Mouse (Mus musculus): ENCODE measurements around the gene Dvl2.

Dvl2 gene

DNA sequence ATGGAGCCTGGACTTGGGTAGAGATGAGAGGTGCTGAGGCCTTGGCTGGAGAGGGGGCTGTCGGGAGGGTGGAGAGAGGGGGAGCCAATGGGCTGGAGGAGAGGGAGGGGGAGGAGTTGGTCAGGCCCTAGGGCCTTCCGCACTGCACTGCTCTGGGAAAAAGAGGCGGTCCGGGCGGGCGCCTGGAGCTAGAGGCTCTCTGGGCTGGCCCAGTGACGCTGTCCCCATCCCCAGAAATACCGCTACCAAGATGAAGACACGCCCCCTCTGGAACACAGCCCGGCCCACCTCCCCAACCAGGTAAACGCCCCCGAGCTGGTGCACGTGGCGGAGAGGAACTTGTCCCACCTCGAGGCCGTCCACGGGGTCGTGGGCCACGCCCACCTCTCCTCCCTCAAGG lies 26.3 kb downstream of the Dvl2 start:
- in situ Hi-C loops (cut with MboI, MseI), result no loop called here

DNA sequence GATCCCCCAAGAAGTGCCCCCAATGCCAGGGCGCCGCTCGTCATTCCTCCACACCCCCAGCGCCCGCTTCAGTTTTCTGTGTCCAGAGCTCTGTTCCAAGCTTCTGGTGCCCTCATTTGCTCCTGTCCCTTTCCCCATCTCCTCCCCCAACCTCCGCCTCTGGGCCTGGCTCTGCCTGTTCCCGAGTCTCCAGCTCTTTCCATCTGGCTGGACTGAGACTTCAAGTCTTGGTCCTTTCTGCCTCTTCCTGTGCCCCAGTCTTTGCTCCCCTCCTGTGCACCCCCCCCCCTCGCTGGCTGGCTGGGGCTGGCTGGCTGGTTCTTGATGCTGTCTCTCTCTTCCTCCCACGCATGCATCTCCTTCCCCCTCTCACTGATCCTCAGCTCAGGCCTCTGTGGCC lies 27.0 kb downstream of the Dvl2 start:
- in situ Hi-C loops (cut with MboI, MseI), result no loop called here

- in situ Hi-C loops (cut with MboI, MseI), result no loop called here
These were observed 28.2 kb downstream of the Dvl2 start for GRCm38 (mm10) chr11:70028401-70029129.

DNA sequence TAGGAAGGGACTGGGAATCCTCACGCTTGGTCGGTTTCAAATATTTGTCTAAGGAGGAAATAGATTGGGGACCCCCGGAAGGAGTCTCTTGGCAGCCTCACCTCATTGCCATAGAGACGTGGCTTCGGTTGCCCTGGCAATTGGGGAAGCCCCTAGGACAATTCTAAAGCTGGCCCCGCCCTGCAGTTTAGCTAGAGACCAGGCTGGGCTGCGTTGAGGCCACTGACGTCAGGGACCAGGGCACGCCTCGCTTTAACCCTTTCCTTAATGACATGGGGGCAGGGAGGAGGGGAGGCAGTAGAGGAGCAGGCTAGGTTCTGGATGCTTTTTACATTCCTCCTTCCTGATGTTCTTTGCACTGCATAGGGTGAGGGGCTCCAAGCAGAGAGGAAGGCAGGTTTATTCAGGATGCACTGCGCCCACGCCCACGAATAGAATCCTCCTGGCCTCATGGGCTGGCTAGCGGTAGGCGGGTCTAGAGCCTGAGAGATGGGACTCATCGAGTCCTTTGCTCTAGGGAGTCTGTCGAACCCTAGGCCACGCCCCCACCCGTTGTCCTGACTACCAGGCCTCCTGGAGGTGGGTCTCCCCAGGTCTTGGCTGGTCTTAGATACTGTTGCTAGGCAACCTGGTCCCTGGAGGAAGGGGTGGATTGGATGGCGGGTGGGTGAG lies 28.9 kb downstream of the Dvl2 start:
- in situ Hi-C loops (cut with MboI, MseI), result no loop called here

DNA sequence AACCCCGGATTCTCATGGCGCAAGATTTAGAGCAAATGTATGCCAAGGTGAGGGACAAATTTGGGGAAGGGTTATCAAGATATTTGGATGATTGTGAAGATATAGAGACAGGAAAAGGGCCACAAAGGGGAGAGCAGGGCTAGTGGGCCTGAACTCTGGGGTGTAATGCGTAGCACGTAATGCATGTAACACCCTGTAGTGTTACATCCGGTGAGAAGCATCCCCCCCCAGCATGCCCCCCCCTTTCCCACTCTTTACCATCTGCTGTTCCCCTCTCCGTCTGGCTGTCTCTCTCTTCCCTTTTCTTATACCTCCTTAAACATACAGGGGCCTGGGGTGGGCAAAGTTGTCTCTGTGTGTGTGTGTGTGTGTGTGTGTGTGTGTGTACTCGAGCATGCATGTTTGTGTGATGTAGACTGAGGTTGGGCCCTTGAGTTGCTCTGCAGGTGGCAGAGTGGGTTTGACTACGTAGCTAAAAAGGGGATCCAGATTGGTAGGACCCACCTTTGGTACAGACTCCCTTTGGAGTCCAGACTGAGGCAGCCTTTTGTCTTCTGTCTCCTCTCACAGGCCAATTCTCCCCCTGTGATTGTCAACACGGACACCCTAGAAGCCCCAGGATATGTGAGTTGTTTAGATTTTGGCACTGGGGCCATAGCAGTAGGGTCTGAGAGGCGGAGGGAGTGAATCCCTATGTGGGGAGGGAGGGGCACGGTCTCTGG lies 29.6 kb downstream of the Dvl2 start:
- in situ Hi-C loops (cut with MboI, MseI), result no loop called here

DNA sequence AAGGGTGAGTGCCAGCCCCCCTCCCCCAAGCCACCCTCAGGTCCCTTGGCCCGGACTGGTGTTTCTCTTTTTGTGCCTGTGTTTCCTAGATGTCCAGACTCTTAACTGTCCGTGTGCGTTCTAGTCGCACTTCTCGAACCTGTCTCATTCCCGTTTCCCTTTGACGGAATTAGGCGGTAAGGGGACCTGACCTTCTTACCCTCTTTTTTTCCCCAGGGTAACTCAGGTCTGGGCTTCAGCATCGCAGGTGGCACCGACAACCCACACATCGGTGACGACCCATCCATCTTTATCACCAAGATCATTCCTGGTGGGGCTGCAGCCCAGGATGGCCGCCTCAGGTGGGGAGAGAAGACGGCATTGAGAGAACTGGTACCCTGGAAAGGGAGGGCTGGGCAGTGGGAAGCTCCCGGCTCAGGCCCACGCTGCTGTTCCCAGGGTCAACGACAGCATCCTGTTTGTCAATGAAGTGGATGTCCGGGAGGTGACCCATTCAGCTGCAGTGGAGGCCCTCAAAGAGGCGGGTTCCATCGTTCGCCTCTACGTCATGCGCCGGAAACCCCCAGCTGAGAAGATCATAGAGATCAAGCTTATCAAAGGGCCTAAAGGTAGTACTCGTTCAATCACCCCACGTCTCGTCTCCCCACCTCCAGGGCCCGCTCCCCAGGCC lies 30.4 kb downstream of the Dvl2 start:
- in situ Hi-C loops (cut with MboI, MseI), result no loop called here

DNA sequence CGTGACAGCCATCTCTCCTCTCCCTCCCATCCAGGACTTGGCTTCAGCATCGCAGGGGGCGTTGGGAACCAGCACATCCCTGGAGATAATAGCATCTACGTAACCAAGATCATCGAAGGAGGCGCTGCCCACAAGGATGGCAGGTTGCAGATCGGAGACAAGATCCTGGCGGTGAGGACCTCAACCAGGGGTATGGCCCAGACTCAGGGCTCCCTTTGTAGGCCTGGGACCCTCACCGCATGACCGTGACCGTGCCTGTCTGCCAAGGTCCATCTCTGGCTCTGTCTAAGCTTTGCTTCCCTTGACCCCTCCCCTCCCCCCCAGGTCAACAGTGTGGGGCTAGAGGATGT lies 30.9 kb downstream of the Dvl2 start:
- in situ Hi-C loops (cut with MboI, MseI), result no loop called here

- in situ Hi-C loops (cut with MboI, MseI), result no loop called here
These were observed 37.8 kb downstream of the Dvl2 start for GRCm38 (mm10) chr11:70038174-70038573.

- in situ Hi-C loops (cut with MboI, MseI), result no loop called here
These were observed 39.2 kb downstream of the Dvl2 start for GRCm38 (mm10) chr11:70039631-70040030.

DNA sequence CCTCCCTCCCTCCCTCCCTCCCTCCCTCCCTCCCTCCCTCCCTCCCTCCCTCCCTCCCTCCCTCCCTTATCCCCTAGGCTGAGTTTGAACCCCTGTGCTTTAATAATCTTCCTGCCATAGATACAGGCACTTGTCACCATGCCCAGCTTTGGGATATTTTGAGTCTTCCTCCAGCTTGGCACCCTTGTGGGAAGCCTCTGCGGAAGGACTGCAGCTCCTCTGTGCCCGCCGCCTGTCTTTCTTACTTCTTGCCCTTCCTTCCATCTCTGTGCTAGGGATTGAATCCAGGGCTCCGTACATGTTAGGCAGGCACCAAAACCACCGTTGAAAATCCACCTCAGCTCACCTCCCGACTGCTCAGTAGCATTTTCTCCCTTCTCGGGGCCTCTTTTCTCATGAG lies 39.8 kb downstream of the Dvl2 start:
- in situ Hi-C loops (cut with MboI, MseI), result no loop called here

DNA sequence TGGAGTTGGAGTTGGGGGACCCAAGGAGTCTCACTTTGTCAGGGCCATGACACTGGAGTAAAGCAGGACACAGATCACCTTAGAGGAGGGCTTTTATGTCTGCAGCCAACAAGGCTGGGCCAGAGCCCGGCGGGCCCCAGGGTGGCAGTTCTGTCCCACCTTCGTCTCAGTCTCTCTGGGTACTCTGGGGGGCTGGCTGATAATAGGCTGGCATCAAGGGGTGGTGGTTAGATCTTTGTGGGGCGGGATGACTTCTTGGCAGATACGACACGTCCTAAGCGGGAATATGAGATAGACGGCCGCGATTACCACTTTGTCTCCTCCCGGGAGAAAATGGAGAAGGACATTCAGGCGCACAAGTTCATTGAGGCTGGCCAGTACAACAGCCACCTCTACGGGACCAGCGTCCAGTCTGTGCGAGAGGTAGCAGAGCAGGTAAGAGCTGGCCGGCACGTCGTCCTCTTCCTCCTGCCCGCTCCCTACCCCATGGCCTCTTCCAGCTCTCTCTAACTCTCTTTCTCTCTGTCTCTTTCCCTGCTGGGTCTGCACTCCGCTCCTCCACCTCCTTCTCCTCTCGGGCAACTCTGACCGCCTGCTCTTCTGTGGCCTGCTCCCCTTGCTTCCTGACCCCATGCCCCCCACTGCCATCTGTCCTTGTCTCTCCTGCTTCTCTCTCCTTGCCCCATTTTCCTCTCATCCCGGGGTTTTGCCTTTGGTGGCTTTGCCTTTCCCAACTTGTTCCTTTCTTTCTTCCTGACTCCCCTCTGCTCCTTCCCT lies 42.1 kb downstream of the Dvl2 start:
- in situ Hi-C loops (cut with MboI, MseI), result no loop called here

- in situ Hi-C loops (cut with MboI, MseI), result no loop called here
These were observed 43.3 kb downstream of the Dvl2 start for GRCm38 (mm10) chr11:70043665-70044064.

- in situ Hi-C loops (cut with MboI, MseI), result no loop called here
These were observed 45.0 kb downstream of the Dvl2 start for GRCm38 (mm10) chr11:70045435-70045834.

DNA sequence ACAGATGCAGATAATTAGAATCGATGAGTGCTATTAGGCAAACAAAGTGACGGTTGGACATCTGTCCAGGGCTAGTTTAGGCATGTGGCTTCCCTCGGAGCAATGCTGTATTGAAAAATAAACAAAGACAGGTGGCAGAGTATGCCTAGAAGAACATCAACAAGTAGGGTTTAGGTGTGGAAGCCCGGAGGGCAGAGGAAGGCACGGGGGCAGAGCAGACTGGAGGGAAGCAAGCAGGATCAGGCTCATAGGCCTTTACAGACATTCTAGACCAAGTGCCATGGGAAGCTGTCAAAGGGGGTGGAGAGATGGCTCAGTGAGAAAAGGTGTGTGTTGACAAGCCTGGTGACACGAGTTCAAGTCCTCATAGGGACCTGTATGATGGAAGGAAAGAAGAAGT lies 49.0 kb downstream of the Dvl2 start:
- in situ Hi-C loops (cut with MboI, MseI), result no loop called here

GRCm38 (mm10) chr11:70049816-70050215 lies 49.4 kb downstream of the Dvl2 start:
- in situ Hi-C loops (cut with MboI, MseI), result no loop called here

DNA sequence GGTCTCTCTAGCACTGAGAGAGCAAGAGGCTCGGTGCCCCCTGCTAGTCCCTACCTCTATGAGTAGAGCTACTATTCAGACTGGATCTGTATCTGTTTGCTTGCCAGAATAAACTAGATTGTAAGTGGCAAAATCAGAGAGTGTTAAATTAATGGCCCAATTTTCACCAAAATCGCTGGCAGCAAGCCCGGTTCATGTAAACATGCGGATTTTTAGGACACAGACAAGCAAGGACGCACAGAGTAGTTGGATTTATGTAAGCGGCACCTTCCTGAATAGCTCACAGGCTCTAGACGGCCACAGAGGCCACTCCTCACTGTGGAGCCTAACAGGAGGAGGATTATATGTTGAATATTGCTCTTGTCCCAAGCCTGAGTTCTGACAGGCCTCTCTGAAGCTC lies 52.8 kb downstream of the Dvl2 start:
- in situ Hi-C loops (cut with MboI, MseI), result no loop called here

DNA sequence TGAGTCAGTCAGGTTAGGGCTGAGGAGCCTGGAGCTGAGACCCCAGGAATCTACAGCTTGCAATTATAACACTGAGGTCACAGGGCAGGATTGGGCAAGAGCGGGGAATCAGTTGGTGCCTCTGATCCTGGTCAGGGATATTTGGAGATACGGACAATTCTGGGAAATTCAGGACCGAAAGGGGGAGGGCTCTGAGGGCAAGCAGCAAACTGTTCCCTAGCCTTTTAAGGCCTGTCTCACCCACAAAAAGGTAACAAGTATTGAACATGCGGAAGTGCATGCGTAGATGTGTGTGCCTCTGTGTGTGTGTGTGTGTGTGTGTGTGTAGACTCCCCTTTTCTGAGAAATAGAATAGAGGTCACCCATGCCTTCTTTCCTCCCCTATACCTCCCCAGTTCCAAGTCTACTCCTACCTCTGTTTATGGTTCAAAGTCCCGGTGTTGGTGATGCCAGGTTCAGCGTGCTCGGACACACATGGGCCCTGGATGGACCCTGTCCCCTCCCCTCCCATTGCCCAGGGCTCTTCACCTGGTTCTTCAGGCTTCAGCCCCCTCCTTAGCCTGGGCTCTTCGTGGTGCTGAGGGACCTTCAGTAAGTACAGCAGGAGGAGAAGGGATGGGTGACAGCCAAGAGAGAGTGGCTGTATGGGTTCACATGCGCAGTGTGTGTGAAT lies 53.6 kb downstream of the Dvl2 start, which contains the start of gene Asgr1:
TSS of gene Asgr1 (plus strand) at position 188 of the 673 bp plus-strand sequence.
- in situ Hi-C loops (cut with MboI, MseI), result no loop called here

DNA sequence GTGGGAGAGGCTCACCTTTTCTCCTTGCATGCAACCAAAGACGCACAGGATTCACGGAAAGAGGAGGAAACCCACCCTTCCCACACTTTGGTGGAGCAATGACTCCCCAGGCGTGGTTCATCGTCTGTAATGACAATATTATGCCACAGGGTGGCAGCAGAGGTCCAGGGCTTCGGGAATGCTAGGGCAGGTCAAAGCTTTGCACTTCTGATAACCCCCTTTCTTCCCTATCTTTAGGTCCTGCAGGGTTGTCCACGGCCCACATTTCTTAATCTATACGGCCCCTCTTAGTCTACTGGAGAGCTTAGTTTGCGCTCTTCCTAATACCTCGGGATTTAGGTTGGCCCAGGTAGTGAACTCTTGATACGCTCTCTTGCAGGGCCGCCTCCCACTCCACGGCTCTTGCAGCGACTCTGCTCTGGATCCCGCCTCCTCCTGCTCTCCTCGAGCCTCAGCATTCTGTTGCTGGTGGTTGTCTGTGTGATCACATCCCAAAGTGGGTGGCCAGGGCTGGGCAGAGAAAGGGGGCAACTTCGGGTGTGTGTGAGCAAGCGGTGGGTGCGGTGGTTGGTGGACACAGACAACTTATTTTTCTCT lies 55.3 kb downstream of the Dvl2 start:
- in situ Hi-C loops (cut with MboI, MseI), result loop anchor here (5.0 kb wide), 2 partner anchors 47 to 142 kb away; no protein-coding TSS in a partner anchor

- in situ Hi-C loops (cut with MboI, MseI), result loop anchor here (5.0 kb wide), 2 partner anchors 44 to 139 kb away; no protein-coding TSS in a partner anchor
These were observed 57.4 kb downstream of the Dvl2 start for GRCm38 (mm10) chr11:70057805-70058204.

- in situ Hi-C loops (cut with MboI, MseI), result loop anchor here (5.0 kb wide), 2 partner anchors 42 to 137 kb away; no protein-coding TSS in a partner anchor
These were observed 59.5 kb downstream of the Dvl2 start for GRCm38 (mm10) chr11:70059930-70060329.
